Mouse (Mus musculus) midbrain, embryonic 15.5 days (tissue): ENCODE results near the gene Fscn2. TPM values are rescaled to one million over a fixed set of nuclear protein-coding genes. Genes with fewer than 3 reads are reported as not detected.

Experiments
- ATAC-seq: fragments of 200-750 bp; cut with Nextera tagmentation; replicated peaks from 2 replicates; pipeline ENCODE4 v1.8.0; 2017; ENCODE audit warnings: moderate TSS enrichment
- H3K27ac ChIP-seq: fragments of 300-500 bp; sonication (generic); 2 replicates; pipeline ENCODE4 v1.5.1; 2015; ENCODE audit warnings: mild to moderate bottlenecking, inconsistent platforms
- H3K27me3 ChIP-seq: fragments of 300-500 bp; sonication (generic); replicated peaks from 2 replicates; pipeline ENCODE4 v1.6.1; 2015; ENCODE audit warnings: inconsistent platforms
- H3K36me3 ChIP-seq: fragments of 300-500 bp; sonication (generic); replicated peaks from 2 replicates; pipeline ENCODE4 v1.6.1; 2015; ENCODE audit warnings: inconsistent platforms
- H3K4me1 ChIP-seq: fragments of 300-500 bp; sonication (generic); 2 replicates; pipeline ENCODE4 v1.6.1; 2015; ENCODE audit warnings: inconsistent platforms
- H3K4me2 ChIP-seq: fragments of 300-500 bp; sonication (generic); 2 replicates; pipeline ENCODE4 v1.6.1; 2015; ENCODE audit warnings: inconsistent platforms, mild to moderate bottlenecking, moderate library complexity
- H3K4me3 ChIP-seq: fragments of 300-500 bp; sonication (generic); 2 replicates; pipeline ENCODE4 v1.5.1; 2015; ENCODE audit warnings: mild to moderate bottlenecking, inconsistent platforms
- H3K9ac ChIP-seq: fragments of 300-500 bp; sonication (generic); 2 replicates; pipeline ENCODE4 v1.6.1; 2015; ENCODE audit warnings: mild to moderate bottlenecking, inconsistent platforms
- H3K9me3 ChIP-seq: fragments of 300-500 bp; sonication (generic); 2 replicates; pipeline ENCODE4 v1.6.1; 2016; ENCODE audit warnings: inconsistent platforms
- WGBS: fragments of 180-500 bp; shearing (Covaris S2); methylation state at CpG from one replicate; pipeline ENCODE4 v1.1.7; 2015; ENCODE audit warnings: mixed read lengths; 5-methylcytosine and 5-hydroxymethylcytosine counted together
- polyA plus RNA-seq: library from polyadenylated mRNA; unstranded; fragments of >200 nt; fragmentation: Nextera tagmentation; extraction: Ambion mirVana; gene quantifications from 2 replicates; pipeline ENCODE4 v1.2.1, GENCODE M21; 2015

The Fscn2 gene
- polyA plus RNA-seq, 1 experiment from 2014 or later = 1.4 TPM

GRCm38 (mm10) chr11:120354304-120355276, 6.7 kb upstream of the Fscn2 start:
- no peaks in the 10 kb centered on the region for H3K9me3 ChIP-seq
- peaks cover 54% of the 10 kb centered on the region for H3K4me1 ChIP-seq
- no peak overlapping the region for H3K9ac ChIP-seq
- WGBS = 91% methylated on average over 17 of the region's 17 CpGs
- ATAC-seq = no peak
- no peaks in the 10 kb centered on the region for H3K27me3 ChIP-seq
- no peak overlapping the region for H3K27ac ChIP-seq
- H3K4me2 ChIP-seq = no peak overlapping the region
- H3K4me3 ChIP-seq = no peak overlapping the region
- no peaks in the 10 kb centered on the region for H3K36me3 ChIP-seq

DNA sequence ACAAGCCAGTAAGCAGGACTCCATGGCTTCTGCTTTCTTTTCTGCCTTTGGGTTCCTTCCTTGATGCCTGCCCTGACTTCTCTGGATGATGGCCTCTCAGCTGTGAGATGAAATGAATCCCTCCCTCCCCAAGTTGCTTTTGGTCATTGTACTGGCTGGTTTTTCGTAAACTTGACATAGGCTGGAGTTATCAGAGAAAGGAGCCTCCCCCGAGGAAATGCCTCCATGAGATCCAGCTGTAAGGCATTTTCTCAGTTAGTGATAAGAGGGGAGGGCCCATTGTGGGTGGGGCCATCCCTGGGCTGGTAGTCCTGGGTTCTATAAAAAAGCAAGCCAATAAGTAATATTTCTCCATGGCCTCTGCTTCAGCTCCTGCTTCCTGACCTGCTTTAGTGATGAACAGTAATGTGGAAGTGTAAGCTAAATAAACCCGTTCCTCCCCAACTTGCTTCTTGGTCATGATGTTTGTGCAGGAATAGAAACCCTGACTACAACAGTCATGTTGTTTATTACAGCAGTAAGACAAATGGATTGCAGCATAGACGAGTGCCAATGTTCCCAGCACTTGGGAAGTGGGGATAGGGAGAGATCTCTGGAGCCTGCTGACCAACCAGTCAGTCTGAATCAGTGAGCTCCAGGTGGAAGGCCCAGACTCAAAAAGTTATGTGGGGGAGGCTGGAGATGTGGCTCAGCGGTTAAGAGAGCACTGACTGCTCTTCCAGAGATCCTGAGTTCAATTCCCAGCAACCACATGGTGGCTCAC, 5.9 kb upstream of the Fscn2 start:
- Histone ChIP-seq H3K27ac (no peak overlapping the region), H3K4me2 (no peak overlapping the region), H3K9me3 (no peaks in the 10 kb centered on the region), H3K4me1 (peaks cover 52% of the 10 kb centered on the region), H3K27me3 (no peaks in the 10 kb centered on the region), H3K36me3 (no peaks in the 10 kb centered on the region), H3K9ac (no peak overlapping the region), H3K4me3 (no peak overlapping the region)
- ATAC-seq = no peak
- WGBS = 85% methylated on average over 5 of the region's 5 CpGs

- WGBS = 82% methylated on average over 15 of the region's 15 CpGs
- Histone ChIP-seq H3K9ac (no peak overlapping the region), H3K4me1 (peaks cover 43% of the 10 kb centered on the region), H3K27ac (no peak overlapping the region), H3K36me3 (no peaks in the 10 kb centered on the region), H3K9me3 (no peaks in the 10 kb centered on the region), H3K4me3 (no peak overlapping the region), H3K27me3 (no peaks in the 10 kb centered on the region), H3K4me2 (no peak overlapping the region)
- ATAC-seq = no peak
Observed at GRCm38 (mm10) chr11:120356319-120356840, 5.0 kb upstream of the Fscn2 start.

GRCm38 (mm10) chr11:120356900-120357299, 4.4 kb upstream of the Fscn2 start:
- Histone ChIP-seq H3K9me3 (no peaks in the 10 kb centered on the region), H3K4me1 (peaks cover 38% of the 10 kb centered on the region), H3K36me3 (no peaks in the 10 kb centered on the region), H3K27me3 (no peaks in the 10 kb centered on the region), H3K4me2 (no peak overlapping the region), H3K9ac (no peak overlapping the region), H3K27ac (no peak overlapping the region), H3K4me3 (no peak overlapping the region)
- ATAC-seq = no peak
- 91% methylated on average over 4 of the region's 4 CpGs for WGBS

DNA sequence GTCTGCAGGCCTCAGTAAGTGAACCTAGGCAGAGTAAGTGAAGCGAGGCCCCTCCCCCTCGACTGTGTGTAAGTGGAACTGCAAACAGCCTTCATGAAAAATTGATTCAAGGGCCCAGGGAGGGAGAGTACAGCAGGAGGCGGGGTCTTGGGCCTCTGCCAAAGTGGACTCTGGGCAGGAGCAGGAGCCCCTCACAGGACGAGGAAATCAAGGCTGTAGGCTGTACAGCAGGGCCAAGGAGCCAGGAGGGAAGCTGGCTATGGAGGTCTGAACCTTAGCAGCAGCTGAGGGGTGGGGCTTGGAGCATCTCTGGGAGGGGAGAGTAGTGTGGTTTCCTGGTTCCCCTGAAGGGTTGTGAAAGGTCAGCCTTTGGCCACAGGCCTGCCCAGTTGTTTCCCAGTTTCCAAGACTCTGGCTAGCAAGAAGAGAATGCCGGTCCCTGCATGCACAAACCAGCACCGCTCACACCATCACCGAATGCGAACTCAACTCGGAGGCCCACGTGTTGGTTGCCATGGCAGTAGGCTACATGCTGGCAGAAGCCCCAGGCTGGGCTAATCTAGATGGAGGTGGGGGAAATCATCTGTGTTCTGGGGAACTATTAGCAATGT, 3.4 kb upstream of the Fscn2 start:
- peak overlapping the region; percentile 35 for H3K4me2 ChIP-seq
- H3K9me3 ChIP-seq = no peaks in the 10 kb centered on the region
- ATAC-seq = peak; percentile 84
- WGBS = 6% methylated on average over 10 of the region's 10 CpGs
- H3K4me3 ChIP-seq = no peak overlapping the region
- no peaks in the 10 kb centered on the region for H3K27me3 ChIP-seq
- peaks cover 34% of the 10 kb centered on the region for H3K4me1 ChIP-seq
- H3K36me3 ChIP-seq = no peaks in the 10 kb centered on the region
- H3K9ac ChIP-seq = peak overlapping the region; percentile 7; the same call in 1 of the 2 replicates
- peak overlapping the region; percentile 88 for H3K27ac ChIP-seq

DNA sequence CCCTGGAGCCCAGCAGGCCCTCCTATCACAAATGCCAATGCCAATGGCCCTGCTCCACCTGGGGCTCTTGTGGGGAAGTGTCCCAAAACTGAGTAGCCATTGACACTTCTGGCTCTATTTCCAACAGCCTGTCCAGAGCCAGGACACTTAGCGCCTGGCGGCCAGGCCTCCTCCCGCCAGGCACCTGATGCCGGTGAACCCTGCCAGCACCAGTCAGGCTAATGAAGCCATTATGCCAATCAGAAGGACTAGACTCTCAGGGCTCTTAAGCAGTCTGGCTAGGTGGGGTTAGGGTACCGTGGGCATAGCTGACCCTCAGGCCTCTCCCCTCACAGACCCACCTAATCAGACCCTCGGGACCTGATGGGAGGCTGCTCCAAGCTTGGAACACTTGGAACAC, 1.9 kb upstream of the Fscn2 start:
- no peak for ATAC-seq
- Histone ChIP-seq H3K36me3 (no peaks in the 10 kb centered on the region), H3K4me1 (peaks cover 27% of the 10 kb centered on the region), H3K4me3 (no peak overlapping the region), H3K27me3 (no peaks in the 10 kb centered on the region), H3K9ac (no peak overlapping the region), H3K4me2 (no peak overlapping the region), H3K27ac (peak overlapping the region; percentile 88), H3K9me3 (no peaks in the 10 kb centered on the region)
- 59% methylated on average over 6 of the region's 6 CpGs for WGBS

GRCm38 (mm10) chr11:120360062-120360461, 1.3 kb upstream of the Fscn2 start:
- Histone ChIP-seq H3K4me3 (no peak overlapping the region), H3K9ac (no peak overlapping the region), H3K27ac (no peak overlapping the region), H3K4me1 (peaks cover 27% of the 10 kb centered on the region), H3K27me3 (no peaks in the 10 kb centered on the region), H3K36me3 (no peaks in the 10 kb centered on the region), H3K9me3 (no peaks in the 10 kb centered on the region), H3K4me2 (no peak overlapping the region)
- 55% methylated on average over 8 of the region's 8 CpGs for WGBS
- ATAC-seq = no peak

DNA sequence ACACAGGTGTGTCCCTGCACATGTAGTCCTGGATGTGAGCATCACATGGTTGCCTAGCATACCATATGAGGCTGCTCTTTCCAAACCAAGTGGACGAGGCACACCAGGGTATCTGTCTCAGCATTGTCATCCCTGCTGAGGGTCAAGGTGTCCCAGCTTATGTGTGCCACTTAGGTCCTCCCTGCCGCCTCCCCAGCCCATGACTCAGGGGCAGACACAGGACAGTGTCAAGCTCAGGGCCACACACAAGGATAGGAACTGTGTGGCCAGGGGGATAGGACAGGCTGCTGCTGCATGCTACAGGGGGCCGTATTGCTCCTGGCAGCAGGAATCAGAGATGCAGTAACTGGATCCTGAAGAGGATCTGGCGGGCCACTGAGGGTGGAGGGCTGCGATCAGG, 579 bp upstream of the Fscn2 start:
- Histone ChIP-seq H3K4me3 (no peak overlapping the region), H3K9ac (no peak overlapping the region), H3K27ac (no peak overlapping the region), H3K27me3 (no peaks in the 10 kb centered on the region), H3K4me1 (peaks cover 30% of the 10 kb centered on the region), H3K4me2 (no peak overlapping the region), H3K36me3 (no peaks in the 10 kb centered on the region), H3K9me3 (no peaks in the 10 kb centered on the region)
- 77% methylated on average over 5 of the region's 5 CpGs for WGBS
- no peak for ATAC-seq

DNA sequence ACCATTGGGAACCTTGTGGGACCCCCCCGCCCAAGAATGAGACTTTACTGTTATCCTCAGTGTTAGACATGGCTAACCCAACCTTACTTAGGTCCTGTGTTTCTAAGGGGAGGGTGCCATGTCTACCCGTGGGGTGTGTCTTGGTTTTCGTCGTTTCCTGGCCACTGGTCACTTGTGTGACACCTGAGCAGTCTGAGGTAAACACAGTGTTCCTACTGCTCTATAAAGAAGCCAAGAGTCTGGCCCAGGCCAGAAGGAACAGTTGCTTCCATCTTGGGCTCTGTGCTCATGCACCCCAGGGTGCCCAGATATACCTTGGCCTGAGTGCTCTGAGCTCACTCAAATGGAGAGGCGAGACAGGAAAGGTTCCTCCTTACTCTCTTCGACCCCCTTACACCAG, 1.6 kb downstream of the Fscn2 start:
- ATAC-seq = no peak
- H3K4me3 ChIP-seq = no peak overlapping the region
- no peaks in the 10 kb centered on the region for H3K27me3 ChIP-seq
- H3K4me2 ChIP-seq = no peak overlapping the region
- no peaks in the 10 kb centered on the region for H3K36me3 ChIP-seq
- no peak overlapping the region for H3K9ac ChIP-seq
- peaks cover 34% of the 10 kb centered on the region for H3K4me1 ChIP-seq
- 95% methylated on average over 6 of the region's 6 CpGs for WGBS
- no peaks in the 10 kb centered on the region for H3K9me3 ChIP-seq
- H3K27ac ChIP-seq = no peak overlapping the region

DNA sequence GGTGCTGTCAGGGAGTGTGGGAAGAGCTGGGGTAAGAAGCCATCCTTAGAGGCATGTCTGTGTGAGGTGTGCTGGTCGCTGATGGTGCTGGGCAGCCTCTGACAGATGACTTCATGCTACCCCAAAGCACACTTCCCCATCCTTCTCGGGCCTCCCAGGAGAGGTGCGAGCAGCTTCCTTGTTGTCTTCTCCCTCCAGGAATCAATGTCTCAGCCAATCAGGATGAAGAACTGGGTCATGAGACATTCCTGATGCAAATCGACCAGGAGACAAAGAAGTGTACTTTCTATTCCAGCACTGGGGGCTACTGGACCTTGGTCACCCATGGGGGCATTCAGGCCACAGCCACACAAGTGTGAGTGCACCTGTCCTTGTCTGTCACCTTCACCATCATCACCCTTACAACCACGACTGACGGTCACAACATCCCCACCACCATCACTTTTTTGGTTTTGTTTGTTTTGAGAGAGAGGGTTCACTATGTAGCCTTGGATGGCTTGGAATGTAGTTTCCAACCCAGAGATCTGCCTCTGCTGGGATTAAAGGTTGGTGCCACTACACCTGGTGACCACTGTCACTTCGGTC, 5.2 kb downstream of the Fscn2 start:
- 32% methylated on average over 7 of the region's 7 CpGs for WGBS
- Histone ChIP-seq H3K4me3 (no peak overlapping the region), H3K4me1 (peaks cover 13% of the 10 kb centered on the region), H3K9ac (no peak overlapping the region), H3K27me3 (no peaks in the 10 kb centered on the region), H3K9me3 (no peaks in the 10 kb centered on the region), H3K36me3 (0 out of 2 replicates have a peak, but pooled peaks cover under 1% of the 10 kb centered on the region), H3K4me2 (peak overlapping the region; percentile 10; the same call in 1 of the 2 replicates), H3K27ac (peak overlapping the region; percentile 18; the same call in 1 of the 2 replicates)
- no peak for ATAC-seq

- Histone ChIP-seq H3K27me3 (no peaks in the 10 kb centered on the region), H3K36me3 (peaks cover 27% of the 10 kb centered on the region), H3K27ac (no peak overlapping the region), H3K4me3 (no peak overlapping the region), H3K9me3 (no peaks in the 10 kb centered on the region), H3K4me2 (no peak overlapping the region), H3K4me1 (peaks cover 13% of the 10 kb centered on the region), H3K9ac (no peak overlapping the region)
- ATAC-seq = peak; percentile 43; the same call in 1 of the 2 replicates
- 36% methylated on average over 8 of the region's 8 CpGs for WGBS
Observed at GRCm38 (mm10) chr11:120369656-120370055, 8.3 kb downstream of the Fscn2 start.
